Mouse (Mus musculus): ENCODE measurements around the gene Pknox2.

Gene Pknox2

DNA sequence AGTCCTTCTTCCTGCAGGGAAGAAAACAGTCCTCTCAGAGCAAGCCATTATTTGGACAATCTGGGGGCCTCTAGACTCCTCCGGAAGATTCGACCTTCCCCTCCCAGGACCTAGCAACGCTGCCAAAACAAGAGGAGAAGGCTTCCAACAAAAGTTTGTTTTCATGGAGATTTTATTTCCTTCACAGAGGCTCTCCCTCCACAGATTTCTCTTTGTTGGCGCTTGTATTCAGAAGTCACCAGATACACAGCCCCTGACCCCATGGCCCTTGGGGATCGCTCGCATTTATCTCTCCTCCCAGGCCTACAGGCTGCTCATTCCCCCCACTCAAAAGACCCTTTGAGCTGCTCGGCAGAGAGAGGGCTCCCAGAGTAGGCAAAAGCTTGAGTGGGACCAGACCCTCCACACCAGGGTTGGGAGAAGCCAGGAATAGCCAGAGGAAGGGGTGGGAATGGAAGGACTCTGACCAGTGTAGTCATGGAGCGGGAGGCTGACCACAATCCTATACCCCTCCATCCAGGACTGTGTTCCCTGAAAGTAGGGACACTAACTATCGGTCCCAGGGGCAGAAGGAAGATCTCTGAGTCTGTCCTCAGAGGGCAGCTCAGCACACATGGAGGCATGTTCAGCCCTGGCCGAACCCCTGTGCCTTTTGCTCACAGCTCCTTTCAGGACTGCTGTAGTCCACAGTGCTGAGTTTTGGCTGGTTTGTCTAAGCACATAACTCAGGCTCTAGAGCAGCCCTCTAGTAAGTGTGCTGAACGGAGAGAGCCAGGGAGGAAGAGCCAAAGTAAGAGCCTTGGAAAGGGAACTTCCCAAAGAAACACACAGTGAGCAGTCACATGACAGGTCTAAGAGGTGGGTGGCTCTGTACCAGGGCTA lies 45.9 kb downstream of the Pknox2 start:
- no peak for DNase-seq (ENCODE audit: inconsistent ontology term)

DNA sequence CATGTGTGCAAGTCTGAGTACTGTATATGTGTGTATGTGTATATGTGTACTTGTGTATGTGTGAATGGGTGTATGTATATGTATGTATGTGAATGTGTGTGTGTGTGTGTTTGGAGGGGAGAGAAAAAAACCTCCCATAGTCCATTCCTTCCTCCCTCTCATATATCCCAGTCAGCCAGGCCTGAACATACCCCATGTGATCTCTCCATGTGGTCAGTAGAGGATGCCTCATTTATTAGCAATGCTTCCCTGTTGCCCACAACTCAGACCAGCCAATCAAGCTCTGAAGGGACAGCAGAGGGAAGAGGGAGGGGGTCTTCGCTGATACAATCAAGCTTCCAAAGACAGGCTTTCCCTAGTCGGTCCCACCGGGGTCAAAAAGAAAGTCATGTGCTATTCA lies 47.6 kb downstream of the Pknox2 start:
- no peak for DNase-seq (ENCODE audit: inconsistent ontology term)

DNA sequence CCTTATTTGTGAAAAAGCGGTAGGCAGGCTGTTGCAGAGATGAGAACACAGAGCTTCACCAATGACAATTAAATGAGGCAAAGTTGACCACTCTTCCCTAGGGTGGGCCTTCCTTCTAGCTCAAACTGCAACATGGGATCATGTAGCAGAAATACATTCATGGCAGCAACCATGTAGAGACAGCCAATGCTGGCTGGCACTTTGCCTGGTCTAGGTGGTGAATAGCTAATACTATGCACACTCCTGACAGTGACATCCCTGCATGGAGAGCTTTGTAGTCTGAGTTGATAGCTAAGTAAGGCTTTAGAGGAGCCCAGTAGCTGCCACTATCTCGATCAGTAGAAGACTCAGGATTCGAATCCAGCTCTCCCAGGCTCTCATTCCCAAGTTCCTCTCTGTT lies 48.6 kb downstream of the Pknox2 start:
- no peak for DNase-seq (ENCODE audit: inconsistent ontology term)

DNA sequence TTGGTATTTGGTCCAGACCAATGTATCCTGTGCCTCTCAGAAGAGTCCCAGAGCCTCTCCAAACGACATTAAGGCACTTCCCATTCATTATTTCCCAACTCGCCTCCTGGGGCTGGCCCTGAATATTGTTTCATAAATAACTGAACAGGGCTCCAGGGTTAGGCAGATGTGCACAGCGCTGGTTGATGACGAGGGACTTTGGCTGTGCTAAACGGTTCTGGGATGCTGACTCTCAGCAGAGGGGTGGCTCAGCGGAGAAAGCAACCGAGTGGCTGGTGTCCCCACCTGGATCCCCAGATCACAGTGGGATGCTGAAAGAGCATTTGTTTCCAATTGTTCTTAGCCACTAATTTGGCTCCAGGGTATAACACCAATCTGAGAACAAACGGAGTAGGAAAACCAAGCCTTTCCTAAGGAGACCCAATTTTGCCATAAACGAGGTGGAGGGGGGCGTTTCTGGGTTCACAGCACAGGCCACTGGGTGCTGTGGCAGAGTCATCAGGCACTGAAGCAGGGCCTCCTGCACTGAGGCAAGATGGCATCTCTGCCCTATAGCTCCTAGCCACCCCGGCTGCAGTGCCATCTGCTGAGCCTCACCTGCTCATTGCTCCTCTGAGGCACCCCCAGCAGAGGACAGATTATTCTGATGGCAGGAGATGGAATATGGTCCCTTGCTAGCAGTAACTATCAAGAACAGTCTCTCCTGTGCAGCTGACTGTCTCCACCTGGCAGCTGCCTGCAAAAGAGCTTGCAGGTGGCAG lies 52.8 kb downstream of the Pknox2 start:
- no peak for DNase-seq (ENCODE audit: inconsistent ontology term)

DNA sequence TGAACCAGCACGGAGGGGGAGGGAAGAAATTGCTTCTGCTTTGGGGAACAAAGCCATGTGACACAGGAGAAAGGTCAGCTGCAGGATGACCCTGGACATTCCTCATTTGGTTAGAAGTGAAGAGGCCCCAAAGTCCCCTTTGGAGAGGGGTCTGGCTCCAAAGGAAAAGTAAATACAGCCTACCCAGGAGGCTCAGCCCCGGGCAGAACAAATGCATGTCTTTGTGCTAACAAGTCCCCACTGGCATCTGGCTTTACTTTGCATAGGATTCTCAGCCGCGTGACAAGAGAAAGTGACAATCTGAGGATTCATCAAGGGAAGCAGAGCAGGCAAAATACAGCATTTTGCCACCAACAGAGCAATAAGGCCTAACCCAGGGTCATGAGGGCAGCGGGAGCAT lies 54.1 kb downstream of the Pknox2 start:
- no peak for DNase-seq (ENCODE audit: inconsistent ontology term)

DNA sequence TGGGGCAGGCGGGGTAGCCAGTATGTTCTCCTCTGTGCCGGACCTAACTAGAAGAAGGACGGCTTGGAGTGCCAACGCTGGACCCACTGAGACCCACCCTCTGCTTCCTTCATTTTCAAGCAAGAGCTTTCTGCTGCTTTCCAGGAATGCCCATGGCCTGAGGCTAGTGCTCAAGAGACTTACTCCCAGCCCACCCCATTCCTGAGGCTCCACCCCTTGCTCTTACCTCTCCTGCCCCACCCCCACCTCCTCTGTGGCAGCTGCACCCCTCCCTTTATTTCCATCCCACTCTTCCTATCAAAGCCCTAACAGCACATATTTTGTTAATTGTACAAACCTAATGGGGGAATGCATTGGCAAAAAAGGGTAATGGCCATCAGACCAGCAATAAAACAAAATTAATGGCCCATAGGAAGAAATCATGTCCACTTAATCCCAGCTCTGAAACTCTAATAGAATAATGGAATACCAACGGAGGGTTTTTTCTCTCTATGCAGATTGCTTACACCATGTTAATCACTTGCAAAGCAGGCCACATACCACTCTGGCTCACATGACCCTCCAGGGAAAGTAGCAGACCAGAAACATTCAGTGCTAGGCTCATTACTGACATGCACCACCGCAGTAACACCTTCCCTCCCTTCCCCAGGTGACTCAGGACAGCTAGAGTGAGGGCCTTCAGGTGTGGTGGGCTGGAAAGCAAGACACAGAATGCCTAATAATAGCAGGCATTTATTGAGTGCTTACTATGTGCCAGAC lies 57.1 kb downstream of the Pknox2 start:
- peak; percentile 39 for DNase-seq (ENCODE audit: inconsistent ontology term)

DNA sequence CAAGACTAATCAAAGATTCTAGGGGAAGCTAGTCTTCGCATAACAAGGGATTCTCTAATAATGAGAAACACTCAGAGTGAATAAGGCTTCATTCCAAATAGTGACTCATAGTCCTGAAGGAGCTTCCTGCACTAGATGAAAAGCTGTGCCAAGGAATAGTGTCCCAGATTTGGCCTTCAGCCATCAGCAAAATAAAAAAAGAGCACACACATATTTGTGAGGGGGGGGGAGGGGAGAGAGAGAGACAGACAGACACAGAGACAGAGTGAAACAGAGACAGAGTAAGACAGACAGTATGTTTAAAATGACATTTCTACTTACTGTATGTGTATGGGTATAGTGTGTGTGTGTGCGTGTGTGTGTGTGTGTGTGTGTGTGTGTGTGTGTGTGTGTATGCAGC lies 61.8 kb downstream of the Pknox2 start:
- peak; percentile 88 for DNase-seq (ENCODE audit: inconsistent ontology term)

DNA sequence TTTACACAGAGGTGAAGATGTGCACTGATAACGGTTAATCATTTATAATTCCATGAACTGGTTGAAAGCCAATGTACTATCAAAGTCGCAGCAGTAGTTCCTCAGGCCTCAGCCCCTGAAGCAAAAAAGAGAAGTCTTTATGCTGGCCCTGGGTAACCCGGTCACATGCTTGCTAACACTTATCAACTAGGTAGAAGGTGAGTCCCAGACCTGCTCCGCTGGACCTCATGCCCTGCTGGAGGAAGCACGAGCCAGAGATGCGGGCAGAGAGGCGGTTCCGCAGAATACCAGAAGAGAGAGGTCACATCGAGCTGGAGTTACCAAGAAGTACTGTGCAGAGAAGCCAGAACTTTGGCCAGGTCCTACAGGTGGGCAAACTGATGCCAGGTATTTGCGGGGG lies 65.0 kb downstream of the Pknox2 start:
- no peak for DNase-seq (ENCODE audit: inconsistent ontology term)

DNA sequence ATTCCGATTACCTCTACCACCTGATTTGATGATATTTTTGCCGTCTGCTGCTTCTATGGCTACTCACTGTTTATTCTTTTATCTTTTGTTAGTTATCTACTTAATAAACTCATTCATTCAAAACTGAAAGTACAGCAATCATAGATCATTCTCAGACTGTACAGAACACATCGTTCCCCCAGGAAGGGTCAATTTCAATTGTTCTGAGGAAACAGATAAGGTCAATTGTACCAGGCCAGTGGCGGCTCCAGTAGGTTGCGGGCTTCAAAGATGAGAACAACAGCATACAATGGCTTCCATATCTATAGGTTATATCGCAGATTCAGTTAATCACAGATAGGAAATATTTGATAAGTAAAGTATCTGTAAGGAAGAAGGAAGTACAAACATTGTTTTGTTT lies 66.9 kb downstream of the Pknox2 start:
- DNase-seq (ENCODE audit: inconsistent ontology term): no peak

DNA sequence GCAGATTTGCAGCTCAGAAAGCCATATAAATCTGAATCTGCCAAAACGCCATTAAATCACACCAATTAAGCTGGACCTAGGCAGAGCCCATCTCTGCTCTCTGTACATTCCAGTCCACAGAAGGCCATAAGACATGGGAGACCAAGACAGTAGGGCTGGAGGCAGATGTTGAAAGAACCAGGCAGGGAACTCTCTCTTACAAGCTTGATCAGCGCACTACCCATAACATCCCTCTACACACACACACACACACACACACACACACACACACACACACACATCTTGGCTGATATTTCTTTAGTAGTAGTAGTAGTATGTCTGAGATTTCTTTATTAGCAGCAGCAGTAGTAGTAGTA lies 70.2 kb downstream of the Pknox2 start:
- no peak for DNase-seq (ENCODE audit: inconsistent ontology term)

DNA sequence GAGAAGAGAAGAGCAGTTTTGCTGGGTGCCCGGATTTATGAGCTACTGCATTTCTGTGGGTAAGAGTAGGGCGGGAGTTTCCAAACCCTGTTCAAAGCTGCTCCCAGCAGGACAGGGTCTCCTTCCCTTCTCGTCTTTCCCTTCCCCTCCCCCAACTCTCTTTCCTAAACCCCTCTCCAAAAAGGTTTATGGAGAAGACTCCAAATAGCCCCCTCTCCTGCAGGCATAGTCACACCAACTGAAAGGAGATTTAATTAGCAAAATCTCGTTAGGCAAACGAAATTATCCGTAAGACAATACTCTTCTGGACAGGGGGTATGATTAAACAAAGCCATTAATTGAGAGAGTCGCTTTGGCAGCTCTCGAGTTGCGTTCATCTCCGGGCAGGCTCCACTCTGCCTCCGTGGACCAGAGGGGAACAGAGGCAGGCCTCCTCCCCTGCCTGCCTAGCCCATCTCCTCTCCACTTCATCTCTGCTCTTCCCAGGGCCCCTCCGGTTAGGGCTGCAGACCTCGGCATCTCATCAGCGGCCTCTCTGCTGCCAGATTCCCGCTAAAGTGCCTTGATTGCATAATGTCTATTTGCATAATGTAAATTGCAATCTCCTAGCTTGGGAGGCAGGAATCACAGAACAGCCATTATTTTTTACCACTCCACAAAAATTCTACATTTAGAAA lies 70.7 kb downstream of the Pknox2 start:
- peak; percentile 39 for DNase-seq (ENCODE audit: inconsistent ontology term)

DNA sequence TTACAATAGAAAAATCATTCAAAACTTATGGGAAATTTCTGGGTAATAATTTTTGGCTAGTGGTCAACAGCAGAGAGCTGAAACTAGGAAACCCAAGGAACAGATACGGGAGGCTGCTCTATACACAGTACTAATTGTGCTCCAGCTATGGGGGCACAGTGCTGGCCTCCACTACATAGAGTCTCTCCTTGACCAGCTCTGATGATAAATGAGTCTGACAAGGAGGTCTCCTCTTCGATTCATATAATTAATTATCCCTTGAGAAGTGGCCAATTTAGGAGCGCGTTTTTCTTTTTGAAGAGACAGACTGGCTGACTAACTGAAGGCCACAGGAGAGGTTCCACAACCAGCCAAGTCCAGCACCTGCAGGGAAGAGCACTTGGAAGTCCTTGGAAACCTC lies 71.3 kb downstream of the Pknox2 start:
- peak; percentile 71 for DNase-seq (ENCODE audit: inconsistent ontology term)

DNA sequence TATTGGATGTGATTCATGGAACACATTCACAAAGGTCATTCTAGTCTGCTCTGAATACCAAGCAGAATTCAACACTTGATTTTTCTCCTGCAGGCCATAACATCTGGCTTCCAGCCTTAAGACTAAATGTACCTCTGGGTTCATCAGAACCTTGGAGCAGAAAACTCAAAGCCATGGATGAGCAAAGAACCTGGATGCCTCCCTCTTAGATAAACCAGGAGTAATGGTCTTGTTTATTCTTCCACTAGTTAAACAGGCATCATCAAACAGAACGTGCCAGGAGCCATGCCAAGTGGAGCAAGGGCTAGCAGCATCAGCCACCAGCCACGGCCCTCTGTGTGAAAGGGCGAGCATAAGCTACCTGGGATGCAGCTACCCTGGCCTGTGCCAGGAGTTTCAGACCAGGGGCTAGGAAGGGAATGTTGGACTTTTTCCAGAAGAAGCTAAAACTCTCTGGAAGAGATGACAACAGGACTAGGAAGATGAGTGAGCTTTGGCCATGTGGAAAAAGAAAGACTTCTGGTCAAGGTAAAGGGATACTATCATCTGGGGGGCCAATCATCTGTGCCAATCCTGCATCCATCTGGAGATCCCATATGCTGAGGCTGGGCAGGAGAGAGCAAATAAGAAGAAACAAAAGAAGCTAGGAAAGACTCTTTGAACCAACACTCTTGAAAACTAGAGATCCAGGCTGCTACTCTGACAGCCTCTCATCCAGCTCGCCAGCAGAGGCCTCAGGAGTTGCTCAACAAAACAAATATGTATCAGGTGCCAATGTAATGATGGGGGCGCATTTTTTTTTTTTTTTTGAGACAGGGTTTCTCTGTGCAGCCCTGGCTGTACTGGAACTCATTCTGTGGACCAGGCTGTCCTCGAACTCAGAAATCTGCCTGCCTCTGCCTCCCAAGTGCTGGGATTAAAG lies 77.6 kb downstream of the Pknox2 start:
- no peak for DNase-seq (ENCODE audit: inconsistent ontology term)

DNA sequence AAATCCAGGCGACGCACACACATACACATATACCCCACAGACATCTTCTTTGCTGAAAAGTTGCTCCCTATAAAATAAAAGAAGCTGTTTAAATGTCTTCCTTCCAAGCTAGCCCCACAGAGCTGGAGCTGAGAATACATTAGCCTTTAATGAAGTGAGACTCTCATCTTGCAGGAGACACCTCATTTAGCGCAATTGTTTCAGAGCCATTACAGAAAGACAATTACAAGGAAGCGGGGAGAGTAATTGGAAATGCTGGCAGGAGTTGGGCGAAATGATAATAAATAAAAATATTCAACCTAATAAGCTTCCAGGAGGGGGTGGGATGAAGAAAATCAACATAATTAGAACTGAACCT lies 79.8 kb downstream of the Pknox2 start:
- peak; percentile 41 for DNase-seq (ENCODE audit: inconsistent ontology term)

DNA sequence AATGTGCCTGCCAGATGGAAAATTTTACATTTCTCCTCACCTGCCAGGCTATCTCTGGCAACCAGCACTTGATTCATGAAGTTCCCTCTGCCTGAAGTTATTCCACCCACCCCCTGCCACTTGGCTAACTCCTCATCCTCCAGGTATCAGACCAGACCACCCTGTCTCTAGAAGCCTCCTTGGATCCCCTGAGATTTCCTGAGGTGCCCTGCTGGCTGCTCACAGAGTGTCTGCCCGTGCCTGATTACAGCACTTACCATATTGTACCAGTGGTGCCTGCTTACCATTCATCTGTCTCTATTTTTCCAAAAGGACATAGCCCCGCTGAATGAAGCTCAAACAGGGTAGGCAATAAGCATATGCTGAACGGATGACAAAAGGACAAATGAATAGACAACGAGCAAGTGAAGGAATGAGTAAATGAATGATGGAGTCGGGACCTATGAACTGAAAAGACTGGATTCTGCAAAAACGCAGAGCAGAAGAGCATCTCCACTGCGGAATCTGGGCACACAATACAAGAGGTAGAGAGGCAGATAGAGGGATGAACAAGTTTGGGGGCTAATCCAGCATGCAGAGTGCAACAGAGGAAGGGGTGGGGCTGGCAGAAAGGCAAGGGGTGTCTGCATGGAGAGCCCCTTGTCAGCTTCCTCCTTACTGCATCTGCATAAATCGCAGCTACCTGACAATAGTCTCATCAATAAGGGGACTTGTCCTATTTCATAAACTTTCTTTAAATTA lies 80.3 kb downstream of the Pknox2 start:
- no peak for DNase-seq (ENCODE audit: inconsistent ontology term)

DNA sequence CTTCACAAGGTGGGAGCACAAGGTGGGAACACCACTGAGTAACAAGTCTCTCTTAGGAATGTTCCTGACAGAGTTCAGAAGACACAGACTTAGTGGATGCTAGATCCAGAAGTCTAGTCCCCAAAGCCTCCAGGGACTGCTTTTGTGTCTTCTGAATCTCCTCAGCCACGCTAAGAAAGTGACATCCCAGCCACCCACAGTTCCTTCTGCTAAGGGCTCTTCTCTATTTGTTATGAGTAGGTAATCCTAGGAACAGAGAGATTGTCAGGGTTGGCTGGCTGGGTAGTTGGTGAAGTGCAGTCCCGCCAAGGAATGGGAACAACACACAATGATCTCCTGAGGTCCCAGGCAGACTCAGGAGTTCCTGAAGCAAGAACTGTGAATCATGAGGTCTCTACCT lies 85.6 kb downstream of the Pknox2 start:
- no peak for DNase-seq (ENCODE audit: inconsistent ontology term)

DNA sequence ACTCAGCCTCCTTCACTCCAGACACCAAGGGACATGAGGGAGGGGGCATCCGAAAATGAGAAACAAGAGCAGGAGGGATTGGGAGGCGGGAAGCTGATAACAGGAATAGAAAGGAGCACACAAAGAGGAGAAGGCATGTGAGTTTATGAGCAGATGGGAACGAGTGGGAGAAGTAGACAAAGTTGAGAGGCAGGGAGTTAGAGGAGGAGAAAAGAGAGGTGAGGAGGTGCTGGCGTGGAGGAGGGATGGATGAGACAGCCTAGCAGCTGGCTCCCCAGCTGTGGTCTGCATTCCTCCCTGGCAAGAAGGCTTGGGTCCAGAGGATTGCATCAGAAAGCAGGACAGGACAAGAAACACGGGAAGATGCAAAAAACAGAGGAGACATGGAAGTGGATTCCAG lies 92.5 kb downstream of the Pknox2 start:
- DNase-seq (ENCODE audit: inconsistent ontology term): no peak

DNA sequence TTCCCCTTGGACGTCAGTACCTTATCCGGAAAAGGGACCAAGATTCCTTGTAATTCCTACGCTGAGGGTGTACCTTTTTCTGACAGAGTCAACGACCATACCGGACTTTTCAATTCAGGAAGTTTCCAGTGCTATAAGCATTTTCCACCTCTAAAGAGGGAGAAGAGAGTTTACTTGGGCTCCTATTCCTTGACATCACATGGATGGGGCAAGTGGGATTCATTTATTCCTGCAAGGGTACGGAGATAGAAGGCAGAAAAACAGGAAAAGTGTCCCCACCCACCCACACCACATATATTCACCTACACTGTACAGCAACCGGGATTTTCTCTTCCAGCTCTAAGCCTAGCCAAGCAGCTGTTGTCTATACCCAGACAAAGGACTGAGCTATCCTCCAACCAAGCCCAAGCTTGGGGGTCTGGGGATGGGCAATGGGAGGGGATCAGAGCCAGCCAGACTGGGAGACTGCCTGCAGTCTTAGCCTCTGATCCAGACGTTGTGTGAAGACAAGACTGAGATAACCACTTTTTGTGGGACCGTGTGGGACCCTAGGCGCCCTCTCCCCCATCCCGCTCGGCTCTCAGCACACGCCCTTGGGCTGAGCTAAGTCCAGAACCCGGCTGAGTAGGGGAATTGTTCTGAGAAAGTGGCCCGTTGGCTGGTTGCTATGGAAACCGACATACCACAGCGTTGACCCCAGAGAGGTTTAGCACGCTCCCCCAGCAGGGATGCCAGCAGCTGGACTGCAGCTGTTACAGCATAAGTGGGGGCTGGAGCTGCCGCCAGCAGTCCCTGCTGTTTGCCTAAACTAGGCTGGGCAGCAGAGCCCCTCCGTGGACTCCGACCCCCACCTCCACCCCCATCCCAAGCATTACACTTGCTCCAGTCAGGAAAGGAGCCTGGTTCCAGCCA lies 93.3 kb downstream of the Pknox2 start:
- DNase-seq (ENCODE audit: inconsistent ontology term): peak; percentile 68

DNA sequence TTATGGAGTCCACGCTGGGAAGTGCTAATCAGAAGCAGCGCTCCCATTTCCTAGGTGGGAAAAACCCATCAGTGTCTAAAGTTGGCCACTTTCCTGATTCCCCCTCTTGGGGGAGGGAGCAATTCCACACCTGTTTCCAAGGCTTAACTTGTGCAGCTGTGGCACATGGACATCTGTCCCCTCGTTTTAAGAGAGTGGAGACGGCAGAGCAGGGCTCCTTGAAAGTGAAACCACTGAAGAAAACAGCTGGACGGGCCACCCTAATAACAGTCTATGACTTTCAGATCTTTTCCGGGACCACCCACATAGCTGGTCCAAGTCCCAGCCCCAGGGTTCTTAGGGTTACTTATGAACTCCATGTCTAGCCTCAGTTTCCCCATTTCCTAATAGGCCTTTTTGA lies 94.2 kb downstream of the Pknox2 start:
- DNase-seq (ENCODE audit: inconsistent ontology term): no peak

Measured in Muller cell, postnatal 12 days (primary cell).